Mouse (Mus musculus): ENCODE results near the gene Fam240b.
A peak's percentile ranks its signal among the peaks of the same experiment; 100 is the strongest.

Gene Fam240b

DNA sequence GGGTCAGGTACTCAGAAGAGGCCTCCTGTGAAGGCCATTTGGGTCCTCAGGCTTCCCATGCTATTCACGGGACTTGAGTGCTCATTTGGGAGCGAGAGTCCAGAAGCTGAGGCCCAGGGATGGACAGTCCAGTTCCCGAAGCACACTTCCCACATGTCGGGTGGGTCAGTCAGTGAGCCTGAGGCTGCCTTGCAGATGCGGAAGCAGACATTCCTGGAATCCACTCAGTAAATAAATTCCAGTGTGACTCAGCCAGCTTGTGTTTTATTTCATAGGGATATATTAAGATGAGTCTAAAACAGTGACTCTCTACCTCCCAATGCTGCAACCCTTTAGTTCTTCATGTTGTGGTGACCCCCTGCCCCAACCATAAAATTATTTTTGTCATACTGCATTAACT lies 58.1 kb downstream of the Fam240b start:
- no peak for DNase-seq (ENCODE audit: low spot score)

DNA sequence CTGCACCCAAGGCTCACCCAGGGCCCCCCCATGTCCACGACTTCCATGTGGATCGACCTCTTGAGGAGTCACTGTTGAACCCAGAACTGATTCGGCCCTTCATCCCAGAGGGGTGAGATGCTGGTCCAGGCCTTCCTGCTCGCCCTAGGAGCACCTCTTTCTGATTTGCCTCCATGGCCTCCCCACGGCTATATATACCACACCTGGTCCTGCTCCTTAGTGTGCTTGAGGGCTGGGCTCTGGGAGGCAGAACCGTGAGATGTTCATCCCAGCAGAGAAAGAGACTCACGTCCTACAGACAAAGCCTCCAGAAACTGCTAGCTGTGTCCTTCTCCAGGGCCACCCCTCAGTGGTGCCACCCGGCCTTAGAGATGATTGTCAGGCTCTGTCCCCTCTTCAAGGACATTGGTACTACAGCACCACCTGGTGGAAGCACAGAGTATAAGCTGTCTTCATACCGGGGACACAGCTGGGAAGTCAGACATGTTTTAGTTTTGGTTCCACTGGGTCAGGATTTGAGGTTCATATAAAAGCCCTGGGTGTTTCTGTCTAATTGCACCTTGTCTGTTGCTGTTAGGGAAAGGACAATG lies 58.6 kb downstream of the Fam240b start:
- peak; percentile 87 for DNase-seq (ENCODE audit: low spot score)

DNA sequence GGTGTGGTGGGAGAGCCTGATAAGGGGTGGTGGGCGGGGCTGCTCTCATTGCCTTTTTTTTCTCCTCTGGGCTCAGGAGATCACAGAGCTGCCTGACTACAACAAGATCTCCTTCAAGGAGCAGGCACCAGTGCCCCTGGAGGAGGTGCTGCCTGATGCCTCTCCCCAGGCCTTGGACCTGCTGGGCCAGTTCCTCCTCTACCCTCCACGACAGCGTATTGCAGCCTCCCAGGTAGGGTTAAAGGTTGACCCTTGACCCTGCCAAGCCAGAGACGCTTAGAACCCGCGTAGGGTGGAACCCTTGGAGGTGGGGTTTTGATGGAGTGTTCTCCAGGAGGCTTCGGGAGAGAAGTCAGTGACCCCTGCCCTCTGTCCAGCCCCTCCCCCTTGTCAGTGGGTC lies 59.8 kb downstream of the Fam240b start:
- DNase-seq (ENCODE audit: low spot score): no peak

DNA sequence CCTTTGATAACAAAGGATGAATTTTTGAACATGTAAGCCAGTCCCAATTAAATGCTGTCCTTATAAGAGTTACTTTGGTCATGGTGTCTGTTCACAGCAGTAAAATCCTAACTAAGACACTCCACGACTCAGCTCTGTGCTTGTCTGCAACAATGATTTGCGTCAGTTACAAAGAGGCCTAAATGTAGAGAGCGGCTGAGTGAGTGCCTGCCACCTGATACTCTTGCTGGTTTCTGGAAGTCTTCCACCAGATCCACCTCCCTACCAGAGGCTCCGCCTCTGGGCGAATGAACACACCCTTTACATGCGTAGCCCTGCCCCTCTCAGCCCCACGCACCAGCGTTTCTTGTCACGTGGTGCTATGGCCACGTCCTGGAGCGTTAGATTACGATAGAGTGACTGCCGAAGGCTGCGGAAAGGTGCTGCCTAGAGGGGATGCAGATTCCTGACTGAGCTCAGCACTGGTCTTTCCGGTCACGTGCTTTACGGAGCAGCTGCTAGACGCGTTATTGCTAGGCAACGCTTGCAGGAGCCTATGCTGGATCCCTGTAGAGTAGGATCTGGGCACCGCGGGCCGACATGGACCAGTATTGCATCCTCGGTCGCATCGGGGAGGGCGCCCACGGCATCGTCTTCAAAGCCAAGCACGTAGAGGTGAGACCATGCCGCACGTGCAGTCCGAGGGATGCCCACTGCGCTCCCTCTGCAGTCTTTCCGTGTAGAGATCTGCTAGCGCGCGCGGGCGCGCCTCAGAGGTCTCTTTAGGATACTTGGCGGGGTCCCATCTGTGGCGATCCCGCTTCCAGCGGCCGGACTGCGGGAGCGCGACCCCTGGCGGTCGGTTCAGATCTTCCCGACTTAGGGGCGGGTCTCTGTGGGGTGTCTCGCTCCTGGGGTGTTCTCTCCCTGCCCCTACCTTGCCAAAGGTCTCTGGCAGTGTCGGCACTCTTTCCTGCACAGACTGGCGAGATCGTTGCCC lies 65.3 kb downstream of the Fam240b start, which contains the start of gene Cdk20:
Gene Cdk20 (plus strand): TSS at position 298 of the 979 bp plus-strand sequence.
- DNase-seq (ENCODE audit: low spot score): peak; percentile 97

All from embryo, embryonic 10 days (tissue).